Comparison of ENCODE assay signal across 9 mouse cellular contexts in genomic region chr7:35582719-35583118, GRCm38 (mm10). TPM values are rescaled to one million over a fixed set of nuclear protein-coding genes. Genes with fewer than 3 reads are reported as not detected.
DNase-seq lines count a peak whose midpoint lies in the region; ATAC-seq and TF ChIP-seq lines count a peak whose summit lies in the region.
"Had no signal": no experiment of that assay in that cellular context is flagged by ENCODE, and none has a peak within 500 bp of the region (broad histone marks: within the 10 kb centered on the region; RNA-seq: fewer than 3 reads in every experiment).

No protein-coding gene starts in this region.

- H3K36me3 ChIP-seq in liver, embryonic 12.5 days, result no peaks in the 10 kb centered on the region
- no peaks in the 10 kb centered on the region for H3K36me3 ChIP-seq in CH12.LX (replicated peaks in 1 of 2; ENCODE audit: control insufficient read depth in 1 of 2, insufficient read depth in 1 of 2, low read length in 1 of 2)

- H3K4me3 ChIP-seq in liver, embryonic 12.5 days, result no peak overlapping the region
- H3K4me3 ChIP-seq in CH12.LX (replicated peaks in 1 of 3; ENCODE audit: low read depth in 2 of 3, low read length in 2 of 3, poor library complexity in 1 of 3), result no peak overlapping the region

- TF ChIP-seq RAD21 in CH12.LX (IDR thresholded peaks at IDR 0.05; ENCODE audit: low read depth, low read length), result peak; percentile 32

- dilution Hi-C loops in CH12.LX (cut with MboI; ENCODE audit: extremely low pct_ligation_motif_present, extremely low pct_unique_long_range_greater_than_20kb, low sequenced_read_pairs), result no loop called here

- H3K79me2 ChIP-seq in CH12.LX (replicated peaks; ENCODE audit: control insufficient read depth, extremely low read depth, insufficient read depth, poor library complexity, severe bottlenecking), result 0 out of 2 replicates have a peak, but pooled peaks cover 4% of the 10 kb centered on the region

- ATAC-seq in liver, embryonic 12.5 days, result no peak
- ATAC-seq: forebrain, embryonic 14.5 days had no signal

- 50% methylated on average over 5 of the region's 5 CpGs for WGBS in liver, embryonic 12.5 days (ENCODE audit: insufficient replicate concordance)

- H3K4me2 ChIP-seq in liver, embryonic 12.5 days, result no peak overlapping the region
- no peak overlapping the region for H3K4me2 ChIP-seq in CH12.LX (ENCODE audit: insufficient read depth, low read depth, poor library complexity, severe bottlenecking)

- DNase-seq in liver, result peak; percentile 40
- DNase-seq in CH12.LX (ENCODE audit: extremely low read depth), result peak; percentile 36
- peak; percentile 74 for DNase-seq in R1 (ENCODE audit: low read depth, low spot score)
- DNase-seq in naive thymus-derived CD4-positive, alpha-beta T cell, adult 2 months (ENCODE audit: low read depth), result peak; percentile 37
- DNase-seq in adrenal gland, postnatal 25 days, result no peak
- no peak for DNase-seq in testis, postnatal 14 days (ENCODE audit: low spot score)
- DNase-seq: heart, adult 11 months had no signal

- H3K27ac ChIP-seq in liver, embryonic 12.5 days, result no peak overlapping the region
- no peak overlapping the region for H3K27ac ChIP-seq in CH12.LX (ENCODE audit: insufficient read depth, low read depth)

- in situ Hi-C loops in CH12.LX (cut with MboI; ENCODE audit: low pct_ligation_motif_present, low pct_unique_long_range_greater_than_20kb, low sequenced_read_pairs), result no loop called here

- H3K4me1 ChIP-seq in liver, embryonic 12.5 days, result peaks cover 31% of the 10 kb centered on the region
- peaks cover 8 to 20% of the 10 kb centered on the region in 2 experiments for H3K4me1 ChIP-seq in CH12.LX (ENCODE audit: control insufficient read depth in 1 of 2, insufficient read depth in 2 of 2)

- peak in 1 of 2 experiments; percentile 60; a peak in 2 of 4 replicates for TF ChIP-seq CTCF in CH12.LX (conservative IDR thresholded peaks at IDR 0.05 in 1 of 2, IDR thresholded peaks at IDR 0.05 in 1 of 2; ENCODE audit: low read depth in 2 of 2, low read length in 2 of 2)

- no peaks in the 10 kb centered on the region for H3K9me3 ChIP-seq in liver, embryonic 12.5 days (replicated peaks)
- H3K9me3 ChIP-seq in CH12.LX (replicated peaks; ENCODE audit: low read length), result peaks cover 4% of the 10 kb centered on the region

- H3K9ac ChIP-seq in liver, embryonic 12.5 days, result no peak overlapping the region
- no peak overlapping the region for H3K9ac ChIP-seq in CH12.LX (ENCODE audit: insufficient read depth, low read depth)

- TF ChIP-seq POLR2A in CH12.LX (IDR thresholded peaks at IDR 0.05; ENCODE audit: low read depth, low read length), result no peak

- TF ChIP-seq EP300 in CH12.LX (IDR thresholded peaks at IDR 0.05; ENCODE audit: low read length), result no peak

- H3K27me3 ChIP-seq in liver, embryonic 12.5 days (replicated peaks), result peaks cover 63% of the 10 kb centered on the region
- H3K27me3 ChIP-seq in CH12.LX (replicated peaks), result peaks cover 32% of the 10 kb centered on the region

TF ChIP-seq in CH12.LX, 34 proteins besides CTCF, POLR2A, EP300 and RAD21:
- TF ChIP-seq SIN3A (IDR thresholded peaks at IDR 0.05; ENCODE audit: low read length), result no peak
- TF ChIP-seq CHD1 (IDR thresholded peaks at IDR 0.05; ENCODE audit: low read depth, low read length), result no peak
- no peak for TF ChIP-seq USF2 (conservative IDR thresholded peaks at IDR 0.05; ENCODE audit: low read depth, low read length)
- no peak for TF ChIP-seq MAZ (IDR thresholded peaks at IDR 0.05; ENCODE audit: low read depth, low read length)
- TF ChIP-seq SMC3 (IDR thresholded peaks at IDR 0.05; ENCODE audit: low read depth, low read length), result peak; percentile 35
- no peak for TF ChIP-seq MAFK (IDR thresholded peaks at IDR 0.05; ENCODE audit: insufficient replicate concordance, low read length)
- TF ChIP-seq KAT2A (IDR thresholded peaks at IDR 0.05; ENCODE audit: insufficient replicate concordance, low read length), result no peak
TF ChIP-seq in CH12.LX: peak in this region for 1.

RNA-seq across cellular contexts. Expression of gene Rgs9bp, which starts 2.7 kb away (rescaled TPM):
- 0.06 and 0.11 TPM in 2 replicates for polyA plus RNA-seq in liver, embryonic 12.5 days (2016; fragmentation: Nextera tagmentation; extraction: Ambion mirVana)
- 0.17 and 0.21 TPM in 2 replicates for total RNA-seq in CH12.LX (2012; rRNA removed)
- total RNA-seq in CH12.LX (2014; rRNA removed), result 0.05 and 0.11 TPM in 2 replicates
- 0.04 and 0.06 TPM in 2 replicates for polyA plus RNA-seq in CH12.LX (2012; ENCODE audit: insufficient read length, low read depth)
- total RNA-seq in adrenal gland, postnatal 25 days (2021), result 0.39 and 0.76 TPM in 2 replicates

RNA-seq across cellular contexts. Expression of gene Ankrd27, which starts 3.3 kb away (rescaled TPM):
- 43.1 and 45.5 TPM in 2 replicates for polyA plus RNA-seq in liver, embryonic 12.5 days (2016; fragmentation: Nextera tagmentation; extraction: Ambion mirVana)
- total RNA-seq in CH12.LX (2012; rRNA removed) (44.4 and 49.1 TPM in 2 replicates), CH12.LX (2014; rRNA removed) (33.4 and 39.0 TPM in 2 replicates)
- 38.6 and 39.7 TPM in 2 replicates for polyA plus RNA-seq in CH12.LX (2012; ENCODE audit: insufficient read length, low read depth)
- total RNA-seq in adrenal gland, postnatal 25 days (2021), result 27.9 and 33.3 TPM in 2 replicates

RNA-seq across cellular contexts. Expression of gene Nudt19, which starts 26.6 kb away (rescaled TPM):
- polyA plus RNA-seq in liver, embryonic 12.5 days (2016; fragmentation: Nextera tagmentation; extraction: Ambion mirVana), result 99.9 and 102 TPM in 2 replicates
- total RNA-seq in CH12.LX (2012; rRNA removed) (29.8 and 35.9 TPM in 2 replicates), CH12.LX (2014; rRNA removed) (128 and 130 TPM in 2 replicates)
- polyA plus RNA-seq in CH12.LX (2012; ENCODE audit: insufficient read length, low read depth), result 42.7 and 58.0 TPM in 2 replicates
- total RNA-seq in adrenal gland, postnatal 25 days (2021), result 54.7 and 63.0 TPM in 2 replicates

RNA-seq across cellular contexts. Expression of gene Tdrd12, which starts 45.2 kb away (rescaled TPM):
- polyA plus RNA-seq in liver, embryonic 12.5 days (2016; fragmentation: Nextera tagmentation; extraction: Ambion mirVana), result 0.30 TPM in 1 of 2 replicates, not detected in the other
- 0.08 TPM in 1 of 2 replicates, not detected in the other for total RNA-seq in CH12.LX (2012; rRNA removed)
- 0.21 TPM in 1 of 2 replicates, not detected in the other for total RNA-seq in CH12.LX (2014; rRNA removed)
- 0.19 and 0.42 TPM in 2 replicates for polyA plus RNA-seq in CH12.LX (2012; ENCODE audit: insufficient read length, low read depth)
- 0.15 TPM in 1 of 2 replicates, not detected in the other for total RNA-seq in adrenal gland, postnatal 25 days (2021)

Comparison
In these comparisons a context has a peak if more than half of its experiments do, and no peak if none do; other contexts are left out.
1. DNase-seq: peak in liver (single experiment), CH12.LX (single experiment), R1 (single experiment) and naive thymus-derived CD4-positive, alpha-beta T cell, adult 2 months (single experiment); none in adrenal gland, postnatal 25 days (single experiment) and testis, postnatal 14 days (single experiment).